Mouse (Mus musculus) liver (tissue): ENCODE results near the gene Bcl2l10.
"Not testable (repeated sequence)": the region's sequence is repeated elsewhere in the genome, so short reads cannot be mapped to it uniquely, and the experiment has no call there.

Experiments
- DNase-seq: peaks from one replicate; pipeline ENCODE4 v3.0.0-alpha.2; 2020; ENCODE audit warnings: mixed read lengths

Bcl2l10 gene

GRCm38 (mm10) chr9:75348066-75348465 lies 508 bp downstream of the Bcl2l10 start:
- no peak for DNase-seq

- DNase-seq: no peak
Measured at GRCm38 (mm10) chr9:75348641-75349040, 1.1 kb downstream of the Bcl2l10 start.

- no peak for DNase-seq
Measured at GRCm38 (mm10) chr9:75353094-75353493, 5.5 kb downstream of the Bcl2l10 start.

GRCm38 (mm10) chr9:75355783-75356182 lies 8.2 kb downstream of the Bcl2l10 start:
- no peak for DNase-seq

GRCm38 (mm10) chr9:75357087-75357654 lies 9.6 kb downstream of the Bcl2l10 start:
- no peak for DNase-seq

GRCm38 (mm10) chr9:75361699-75362098 lies 14.1 kb downstream of the Bcl2l10 start:
- peak; percentile 80 for DNase-seq

GRCm38 (mm10) chr9:75362201-75362600 lies 14.6 kb downstream of the Bcl2l10 start:
- no peak for DNase-seq

GRCm38 (mm10) chr9:75363001-75363400 lies 15.4 kb downstream of the Bcl2l10 start:
- DNase-seq: no peak

DNA sequence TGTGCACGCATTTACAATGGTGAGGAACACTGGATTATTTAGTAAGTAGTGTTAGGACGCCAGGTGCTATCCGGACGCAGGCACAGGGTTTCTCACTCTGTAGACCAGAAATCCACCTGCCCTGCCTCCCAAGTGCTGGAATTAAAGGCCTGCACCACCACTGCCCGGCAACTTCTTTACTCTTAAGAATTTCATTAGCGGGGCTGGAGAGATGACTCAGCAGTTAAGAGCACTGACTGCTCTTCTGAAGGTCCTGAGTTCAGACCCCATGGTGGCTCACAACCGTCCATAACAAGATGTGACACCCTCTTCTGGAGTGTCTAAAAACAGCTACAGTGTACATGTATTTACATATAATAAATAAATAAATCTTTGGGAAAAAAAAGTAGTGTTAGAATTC lies 16.1 kb downstream of the Bcl2l10 start:
- not testable (repeated sequence) for DNase-seq

GRCm38 (mm10) chr9:75365195-75365594 lies 17.6 kb downstream of the Bcl2l10 start:
- DNase-seq: no peak

- DNase-seq: no peak
Measured at GRCm38 (mm10) chr9:75366191-75366590, 18.6 kb downstream of the Bcl2l10 start.

DNA sequence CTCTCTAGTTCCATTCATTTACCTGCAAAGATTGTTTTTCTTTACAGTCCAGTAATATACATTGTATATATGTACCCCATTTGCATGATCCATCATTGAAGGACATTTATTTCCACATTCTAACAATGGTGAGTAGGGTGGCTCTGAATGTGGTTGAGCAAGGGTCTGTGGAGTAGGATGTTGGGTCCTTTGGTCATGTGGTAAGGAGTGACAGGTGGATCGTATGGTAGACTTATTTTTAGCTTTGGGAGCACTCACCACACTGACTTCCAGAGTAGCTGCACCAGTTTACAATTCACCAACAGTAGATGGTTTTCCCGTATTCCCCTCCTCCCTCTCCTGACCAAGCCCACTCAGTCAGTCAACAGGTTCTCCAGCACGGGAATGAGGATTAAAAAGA lies 21.2 kb downstream of the Bcl2l10 start:
- no peak for DNase-seq

- no peak for DNase-seq
Measured at GRCm38 (mm10) chr9:75375606-75376005, 28.0 kb downstream of the Bcl2l10 start.

DNA sequence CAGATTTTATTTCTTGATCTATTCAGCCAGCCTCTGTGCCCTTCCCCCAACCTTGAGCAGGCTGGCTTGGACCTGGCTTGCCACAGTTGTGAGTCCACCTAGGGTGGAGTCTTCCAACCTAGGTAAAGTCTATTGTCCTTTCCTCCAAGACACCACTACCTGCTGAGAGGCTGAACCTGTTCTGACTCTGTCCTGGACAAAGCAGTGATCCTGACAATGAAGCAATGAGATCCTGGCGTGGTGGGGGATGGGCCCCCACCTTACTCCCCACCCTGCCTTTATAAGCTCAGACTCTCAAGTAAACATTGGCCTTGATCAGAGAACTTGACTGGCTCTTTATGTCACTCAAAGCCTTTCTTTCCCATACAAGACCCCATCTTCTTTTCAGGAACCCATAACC lies 28.9 kb downstream of the Bcl2l10 start:
- DNase-seq: no peak

DNA sequence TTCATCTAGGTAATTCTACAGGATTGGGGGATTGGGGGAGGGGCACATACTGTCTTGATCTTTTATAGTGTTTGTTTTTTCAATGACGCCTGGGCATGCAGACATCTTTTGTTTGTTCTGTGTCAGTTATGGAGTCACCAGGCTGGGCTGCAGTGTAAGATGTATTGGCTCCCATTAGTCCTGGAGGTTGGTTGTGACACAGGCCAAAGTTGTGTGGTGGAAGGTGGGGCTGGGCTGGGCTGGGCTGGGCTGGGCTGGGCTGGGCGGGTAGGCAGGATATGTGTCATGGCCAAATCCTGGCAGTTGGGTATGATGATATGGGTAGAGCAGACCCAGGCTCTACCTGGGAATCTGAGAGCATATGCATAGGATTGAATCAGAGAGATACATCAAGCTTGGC lies 31.2 kb downstream of the Bcl2l10 start:
- DNase-seq: no peak

- DNase-seq: no peak
Measured at GRCm38 (mm10) chr9:75382825-75383224, 35.3 kb downstream of the Bcl2l10 start.

GRCm38 (mm10) chr9:75383785-75384184 lies 36.2 kb downstream of the Bcl2l10 start:
- DNase-seq: no peak

DNA sequence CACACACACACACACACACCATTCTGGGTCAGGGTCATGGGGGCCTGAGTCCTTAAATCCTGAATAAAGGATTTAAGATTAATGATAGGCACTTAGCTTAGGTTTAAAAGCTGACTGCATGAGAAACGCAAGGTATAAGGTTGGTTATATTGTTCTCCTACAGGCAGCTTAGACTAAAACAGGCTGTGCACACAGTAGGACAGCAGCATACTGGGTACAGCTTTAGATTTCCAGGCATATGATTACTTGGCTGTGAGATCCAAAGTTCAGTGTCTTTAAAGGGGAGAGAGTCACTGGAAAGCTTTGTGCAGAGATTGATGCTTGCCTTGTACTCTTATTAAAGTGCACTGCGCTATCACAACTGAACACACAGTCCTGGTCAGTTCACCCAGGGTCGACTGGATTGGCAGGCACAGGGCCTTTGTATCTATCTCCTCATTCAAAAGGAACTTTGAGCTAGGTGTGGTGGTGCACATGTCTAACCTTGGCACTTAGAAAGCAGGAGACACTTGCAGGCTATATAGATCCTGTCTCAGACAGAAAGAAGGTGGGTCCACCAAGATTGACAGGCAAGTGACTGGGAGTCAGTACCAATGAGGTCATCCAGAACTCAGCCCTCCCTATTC lies 36.9 kb downstream of the Bcl2l10 start:
- DNase-seq: no peak

DNA sequence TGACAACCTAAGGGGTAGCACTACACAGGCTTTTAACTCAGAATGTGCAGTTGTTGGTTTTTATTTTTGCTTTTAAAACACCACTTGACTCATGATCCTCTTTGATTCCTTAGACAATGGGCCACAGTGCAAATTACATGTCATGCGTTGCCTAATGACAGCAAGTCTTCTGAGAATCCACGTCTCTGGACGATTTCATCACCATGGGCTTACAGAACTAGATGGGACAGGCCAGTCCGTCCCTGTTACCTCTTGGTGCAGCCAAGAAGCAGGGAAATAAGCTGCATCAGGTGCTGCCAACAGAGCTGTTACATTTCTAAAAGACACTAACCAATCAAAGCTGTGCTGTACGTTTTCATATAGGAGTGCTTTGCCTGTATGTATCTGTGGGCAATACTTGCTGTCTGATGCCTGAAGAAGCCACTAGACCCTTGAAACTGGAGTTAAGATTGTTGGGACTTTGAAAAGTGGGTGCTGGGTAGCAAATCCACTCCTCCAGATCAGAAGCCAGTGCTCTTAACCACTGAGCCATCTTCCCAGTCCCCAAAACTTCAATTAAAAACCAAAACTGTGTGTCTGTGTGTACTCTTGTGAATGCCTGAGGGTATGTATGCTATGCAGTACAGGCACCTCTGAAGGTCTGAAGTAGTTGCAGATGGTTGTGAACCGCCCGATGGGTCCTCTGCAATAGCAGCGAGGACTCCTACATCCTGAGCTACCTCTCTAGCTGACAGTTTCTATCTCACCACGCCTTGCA lies 37.8 kb downstream of the Bcl2l10 start:
- DNase-seq: no peak

- DNase-seq: no peak
Measured at GRCm38 (mm10) chr9:75393251-75393650, 45.7 kb downstream of the Bcl2l10 start.

GRCm38 (mm10) chr9:75395971-75396370 lies 48.4 kb downstream of the Bcl2l10 start:
- no peak for DNase-seq

DNA sequence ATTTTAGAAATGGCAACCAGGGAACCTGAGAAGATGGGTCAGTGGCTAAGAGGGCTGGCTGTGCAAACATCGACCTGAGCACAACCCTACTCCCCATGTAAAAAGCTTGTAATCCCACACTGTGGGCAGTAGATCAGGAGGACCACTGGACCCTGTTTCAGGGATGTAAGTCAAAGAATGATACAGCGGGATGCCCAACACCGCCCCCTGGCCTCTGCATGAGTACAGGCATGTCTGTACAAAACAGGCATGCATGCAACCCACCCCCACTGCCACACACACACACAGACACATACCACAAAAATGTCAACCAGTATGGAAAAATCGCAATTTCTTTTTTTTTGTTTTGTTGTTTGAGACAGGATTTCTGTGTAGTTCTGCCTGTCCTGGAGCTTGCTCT lies 51.5 kb downstream of the Bcl2l10 start:
- DNase-seq: no peak

- no peak for DNase-seq
Measured at GRCm38 (mm10) chr9:75400639-75401038, 53.1 kb downstream of the Bcl2l10 start.
